8 mouse cellular contexts compared by ENCODE assay signal in the genomic region with DNA sequence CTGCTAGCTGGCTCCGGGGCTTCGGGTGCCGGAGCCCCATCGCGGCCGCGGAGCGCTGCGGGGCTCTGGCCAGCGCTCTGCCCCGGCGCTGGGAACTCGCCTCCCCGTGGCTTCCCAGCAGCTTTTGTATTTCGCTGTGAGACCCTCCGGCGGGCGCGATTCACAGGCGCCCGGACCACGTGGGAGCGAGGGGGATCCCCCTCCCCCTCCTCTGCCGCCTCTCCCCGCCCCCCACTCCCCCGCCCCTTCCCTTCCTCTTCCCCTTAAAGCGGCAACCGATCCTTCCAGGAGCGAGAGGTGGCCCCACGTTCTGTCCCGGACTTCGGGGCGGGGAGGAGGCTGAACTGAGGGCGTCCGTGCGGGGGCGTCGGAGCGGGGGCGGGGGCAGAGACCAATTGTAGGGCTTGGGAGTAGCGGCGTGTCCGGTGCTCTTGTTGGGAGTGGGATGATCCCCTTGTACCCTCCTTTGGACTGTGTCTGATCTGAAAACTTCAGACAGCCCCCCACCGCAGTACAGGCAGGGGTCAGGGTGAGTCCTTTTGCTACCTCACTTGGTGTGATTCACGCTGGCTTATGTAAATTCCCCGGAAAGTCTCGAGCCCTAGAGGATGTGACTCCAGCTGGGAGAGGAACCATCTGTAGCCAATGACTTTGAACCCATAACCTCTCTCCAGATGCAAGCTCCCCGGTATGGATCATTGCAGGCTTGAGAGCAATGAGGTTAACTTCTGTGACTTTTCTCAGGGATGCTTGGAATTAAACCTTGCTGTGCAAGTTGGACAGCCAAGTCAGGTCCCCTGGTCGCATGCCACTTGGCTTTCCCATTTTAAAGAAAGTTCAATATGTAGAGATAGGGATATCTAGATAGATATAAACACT. TPM values are rescaled to one million over a fixed set of nuclear protein-coding genes. Genes with fewer than 3 reads are reported as not detected.
DNase-seq lines count a peak whose midpoint lies in the region; ATAC-seq and TF ChIP-seq lines count a peak whose summit lies in the region.

A gene (minus strand): TSS at position 829 of the 879 bp plus-strand sequence.

- H3ac ChIP-seq in C2C12 (ENCODE audit: control insufficient read depth, insufficient read length, low read depth) (peak within 1 kb of the TSS; percentile 33), myocyte (ENCODE audit: control insufficient read depth, insufficient read length) (peak within 1 kb of the TSS; percentile 38)

- 2% methylated on average over 48 of the region's 49 CpGs for WGBS in heart, adult 2 months
- under 1% methylated on average over 45 of the region's 49 CpGs for WGBS in limb, embryonic 13.5 days

- H3K79me3 ChIP-seq in C2C12 (ENCODE audit: low read depth) = no peaks in the 10 kb centered on the region

- no peak for TF ChIP-seq EP300 in heart, adult 2 months (IDR thresholded peaks at IDR 0.05; ENCODE audit: insufficient read depth, low read depth, low read length)

- peak within 1 kb of the TSS; percentile 96 for H3K4me2 ChIP-seq in limb, embryonic 13.5 days (replicated peaks)
- peak within 1 kb of the TSS; percentile 70 for H3K4me2 ChIP-seq in myocyte (ENCODE audit: low read depth)

- TF ChIP-seq CTCF in C2C12 (IDR thresholded peaks at IDR 0.05; ENCODE audit: control insufficient read depth, insufficient read depth, insufficient read length) = no peak
- TF ChIP-seq CTCF in heart, adult 2 months (IDR thresholded peaks at IDR 0.05) = no peak

- H3K36me3 ChIP-seq in C2C12 (ENCODE audit: control insufficient read depth, insufficient read depth) (no peaks in the 10 kb centered on the region), myocyte (ENCODE audit: control insufficient read depth, insufficient read depth) (no peaks in the 10 kb centered on the region)
- H3K36me3 ChIP-seq in heart, adult 2 months (ENCODE audit: control insufficient read depth, insufficient read depth, low read length) = no peaks in the 10 kb centered on the region
- H3K36me3 ChIP-seq in limb, embryonic 13.5 days = no peaks in the 10 kb centered on the region

- peaks cover 21% of the 10 kb centered on the region for H3K27me3 ChIP-seq in C2C12 (ENCODE audit: control insufficient read depth, insufficient read depth, insufficient read length)
- H3K27me3 ChIP-seq in heart, adult 2 months (ENCODE audit: control insufficient read depth, insufficient read depth, low read length) = peaks cover 7% of the 10 kb centered on the region
- no peaks in the 10 kb centered on the region for H3K27me3 ChIP-seq in limb, embryonic 13.5 days
- peaks cover 29% of the 10 kb centered on the region for H3K27me3 ChIP-seq in myocyte (ENCODE audit: control insufficient read depth, insufficient read depth, insufficient read length)

- H3K79me2 ChIP-seq in C2C12 (ENCODE audit: control insufficient read depth, insufficient read depth) (no peaks in the 10 kb centered on the region), myocyte (ENCODE audit: control insufficient read depth, insufficient read depth) (no peaks in the 10 kb centered on the region)
- no peaks in the 10 kb centered on the region for H3K79me2 ChIP-seq in heart, adult 2 months (replicated peaks; ENCODE audit: control insufficient read depth, insufficient read depth, low read length)

- peak; percentile 64 for ATAC-seq in limb, embryonic 13.5 days (ENCODE audit: low FRiP score, low read depth)

- no peaks in the 10 kb centered on the region for H3K9me3 ChIP-seq in limb, embryonic 13.5 days

- H3K4me1 ChIP-seq in heart, adult 2 months (ENCODE audit: control insufficient read depth, insufficient read depth, low read length) = peaks cover 1% of the 10 kb centered on the region; the same call in 1 of the 2 replicates
- H3K4me1 ChIP-seq in limb, embryonic 13.5 days = peaks cover 37% of the 10 kb centered on the region

- no peak for TF ChIP-seq POLR2A in heart, adult 2 months (IDR thresholded peaks at IDR 0.05; ENCODE audit: insufficient read depth, low read depth, low read length)
- no peak for TF ChIP-seq POLR2A in myocyte (IDR thresholded peaks at IDR 0.05; ENCODE audit: insufficient read length, low read depth)

- no peak within 1 kb of the TSS for H3K4me3 ChIP-seq in C2C12 (ENCODE audit: insufficient read depth, poor library complexity, severe bottlenecking)
- peak within 1 kb of the TSS; percentile 60 for H3K4me3 ChIP-seq in heart, adult 2 months
- H3K4me3 ChIP-seq in limb, embryonic 13.5 days = peak within 1 kb of the TSS; percentile 85
- H3K4me3 ChIP-seq in myocyte = peak within 1 kb of the TSS; percentile 5

- intact Hi-C loops in heart, adult 2 months (cut with DNase I) = loop anchor here (1.0 to 10.0 kb wide), 5 partner anchors 165 to 747 kb away; a partner anchor contains a TSS

- H3K27ac ChIP-seq in heart, adult 2 months = no peak within 1 kb of the TSS
- H3K27ac ChIP-seq in limb, embryonic 13.5 days = peak within 1 kb of the TSS; percentile 92

- H3K9ac ChIP-seq in heart, adult 2 months (ENCODE audit: low read depth, low read length) = peak within 1 kb of the TSS; percentile 48
- H3K9ac ChIP-seq in limb, embryonic 13.5 days = peak within 1 kb of the TSS; percentile 93

- peak; percentile 78 for DNase-seq in ZHBTc4 (ENCODE audit: low read depth, low spot score)
- DNase-seq in embryo, embryonic 9.5 days (ENCODE audit: extremely low spot score) = peak; percentile 90
- DNase-seq in heart, adult 2 months = peak; percentile 38 to 53
- peak; percentile 11 for DNase-seq in kidney, adult 11 months
- no peak for DNase-seq in natural killer cell, adult 2 months (ENCODE audit: low spot score in 2 of 2)

TF ChIP-seq in C2C12, 6 proteins besides CTCF, POLR2A, EP300 and RAD21:
- no peak for TF ChIP-seq USF1 (IDR thresholded peaks at IDR 0.05; ENCODE audit: low read depth)
- no peak for TF ChIP-seq MYOG (IDR thresholded peaks at IDR 0.05; ENCODE audit: control insufficient read depth, extremely low read depth, insufficient read length)
- TF ChIP-seq CEBPB (IDR thresholded peaks at IDR 0.05; ENCODE audit: low read depth) = no peak
- TF ChIP-seq MAX (IDR thresholded peaks at IDR 0.05) = no peak
- TF ChIP-seq FOSL1 (IDR thresholded peaks at IDR 0.05; ENCODE audit: insufficient read depth, low read length, poor library complexity, severe bottlenecking) = no peak
- TF ChIP-seq MYOD1 (IDR thresholded peaks at IDR 0.05; ENCODE audit: control insufficient read depth, insufficient read length, low read depth) = no peak

TF ChIP-seq in myocyte, 11 proteins besides CTCF, POLR2A, EP300 and RAD21:
- TF ChIP-seq MAX (IDR thresholded peaks at IDR 0.05; ENCODE audit: low read depth) = no peak

RNA-seq across cellular contexts. Expression of the gene that starts here (rescaled TPM):
- polyA plus RNA-seq in C2C12 (2012; fragmentation: generic; extraction: Trizol) (0.70 TPM), myocyte (2012; fragmentation: generic; extraction: Trizol) (0.83 TPM)
- under 1 TPM; 0.50 to 0.68 TPM for total RNA-seq in heart, adult 2 months (2021)
- polyA plus RNA-seq in heart, adult 2 months (2012; rRNA removed) = 0.57 and 0.59 TPM in 2 replicates
- 22.6 and 25.7 TPM in 2 replicates for polyA plus RNA-seq in limb, embryonic 13.5 days (2015; fragmentation: Nextera tagmentation; extraction: Ambion mirVana)

Comparison
In these comparisons a context has a peak if more than half of its experiments do, and no peak if none do; other contexts are left out.
1. RNA of the gene that starts here (polyA plus RNA-seq): 22.6 to 25.7 TPM in limb, embryonic 13.5 days; 0.83 TPM in myocyte (single experiment), 0.70 TPM in C2C12 (single experiment) and 0.57 to 0.59 TPM in heart, adult 2 months; every median in the first group is over 10 times any median in the second.
2. Peak in DNase-seq, H3K4me3 ChIP-seq and H3K9ac ChIP-seq in heart, adult 2 months; RNA of the gene not detected or under 1 TPM.
3. DNase-seq: peak in ZHBTc4 (single experiment), embryo, embryonic 9.5 days (single experiment) and kidney, adult 11 months (single experiment); none in natural killer cell, adult 2 months (0 of 2).